Mouse (Mus musculus) heart, adult 2 months (tissue): Measurements from ENCODE around the gene Cpt2. TPM values are rescaled to one million over a fixed set of nuclear protein-coding genes. Genes with fewer than 3 reads are reported as not detected.
A peak's percentile ranks its signal among the peaks of the same experiment; 100 is the strongest.

Experiments used
- DNase-seq, 2 experiments: peaks; one replicate each; pipeline ENCODE4 v3.0.0; 2021
- H3K27ac ChIP-seq: fragments of 200-600 bp; 2 replicates; pipeline ENCODE4 v1.8.1; 2022
- H3K27me3 ChIP-seq: fragments of 200-500 bp; 2 replicates; pipeline ENCODE4 v1.6.1; 2012; ENCODE audit warnings: mild to moderate bottlenecking, low read length, inconsistent platforms, mixed read lengths; ENCODE audit not compliant: control insufficient read depth, insufficient read depth
- H3K36me3 ChIP-seq: fragments of 200-500 bp; 2 replicates; pipeline ENCODE4 v1.6.1; 2012; ENCODE audit warnings: low read length, inconsistent platforms; ENCODE audit not compliant: control insufficient read depth, insufficient read depth
- H3K4me1 ChIP-seq: fragments of 200-500 bp; 2 replicates; pipeline ENCODE4 v1.6.1; 2011; ENCODE audit warnings: low read length; ENCODE audit not compliant: control insufficient read depth, insufficient read depth
- H3K4me3 ChIP-seq: fragments of 200-600 bp; 2 replicates; pipeline ENCODE4 v1.8.1; 2022
- H3K79me2 ChIP-seq: fragments of 200-500 bp; replicated peaks from 2 replicates; pipeline ENCODE4 v1.6.1; 2012; ENCODE audit warnings: mild to moderate bottlenecking, inconsistent platforms, low read length, moderate library complexity, mixed read lengths; ENCODE audit not compliant: control insufficient read depth, insufficient read depth
- H3K9ac ChIP-seq: fragments of 200-500 bp; 2 replicates; pipeline ENCODE4 v1.6.1; 2012; ENCODE audit warnings: low read depth, mild to moderate bottlenecking, control low read depth, inconsistent platforms, low read length, mixed read lengths
- CTCF ChIP-seq: fragments of 200-600 bp; IDR thresholded peaks from 2 replicates; pipeline ENCODE4 v1.8.1; 2022; ENCODE audit warnings: antibody characterized with exemption, mild to moderate bottlenecking, moderate library complexity
- EP300 ChIP-seq: fragments of 200-500 bp; IDR thresholded peaks from 2 replicates; pipeline ENCODE4 v1.6.1; 2011; ENCODE audit warnings: low read depth, low read length, control low read depth; ENCODE audit not compliant: insufficient read depth
- POLR2A ChIP-seq: fragments of 200-500 bp; IDR thresholded peaks from 2 replicates; pipeline ENCODE4 v1.6.1; 2011; ENCODE audit warnings: mild to moderate bottlenecking, low read depth, low read length, control low read depth; ENCODE audit not compliant: insufficient read depth
- WGBS: fragments of 180-500 bp; shearing (Covaris S2); methylation state at CpG from one replicate; pipeline ENCODE4 v1.1.7; 2018; 5-methylcytosine and 5-hydroxymethylcytosine counted together
- intact Hi-C: fragments of 180-260 bp; cut with DNase I; formaldehyde crosslinking; loops from one replicate; pipeline ENCODE4 v1.15.1; 2025
- polyA plus RNA-seq: library from polyadenylated mRNA; depleted of rRNA; stranded (reverse); fragments of >200 nt; gene quantifications from 2 replicates; pipeline ENCODE4 v1.2.3, GENCODE M21; 2012; rRNA removed
- total RNA-seq, 2 experiments: library from RNA; stranded (reverse); gene quantifications; 2 replicates each; pipeline ENCODE4 v1.2.3; 2021

The Cpt2 gene
- total and polyA plus RNA-seq, 3 experiments: 275 to 281 (median 278) TPM

DNA sequence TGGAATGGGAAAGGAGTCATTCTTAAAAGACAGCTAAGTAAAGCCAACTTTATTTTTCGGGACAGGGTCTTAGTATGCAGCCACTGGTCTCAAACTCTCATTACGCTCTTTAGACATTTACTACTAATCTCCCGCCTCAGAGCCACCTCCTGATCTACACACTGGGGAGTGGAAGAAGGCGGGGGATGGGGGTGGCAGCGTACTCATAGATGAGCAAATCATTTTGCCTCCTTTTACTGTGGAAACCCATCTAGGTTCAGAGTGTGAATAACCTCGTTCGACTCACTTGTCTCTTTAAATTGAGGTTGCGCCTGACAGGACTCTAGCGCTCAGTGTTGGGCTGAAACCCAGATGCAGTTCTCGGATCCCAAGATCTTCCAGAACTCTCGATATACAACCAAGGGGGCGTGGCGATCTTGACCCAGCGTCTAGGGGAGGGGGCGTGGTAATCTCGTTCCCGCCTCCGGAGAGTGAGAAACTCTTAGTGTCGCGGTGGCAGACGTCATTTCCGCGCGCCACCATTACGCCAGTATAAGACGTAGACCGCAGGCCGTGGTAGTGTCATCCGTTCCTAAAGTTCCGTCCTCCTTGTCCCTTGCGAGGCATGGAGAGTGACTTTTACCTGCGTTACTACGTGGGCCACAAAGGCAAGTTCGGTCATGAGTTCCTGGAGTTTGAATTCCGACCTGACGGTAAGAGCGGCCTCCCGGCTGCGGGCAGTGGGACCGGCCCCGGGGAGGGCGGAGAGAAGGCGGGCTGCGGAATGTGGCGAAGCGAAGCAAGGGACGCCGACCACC is 44.0 kb downstream of the Cpt2 start, which contains the start of gene Magoh:
Gene Magoh, plus strand, starts transcription at position 502 of the 797 bp plus-strand sequence.
- no peaks in the 10 kb centered on the region; the same call in 1 of the 2 replicates for H3K27me3 ChIP-seq
- no peaks in the 10 kb centered on the region for H3K79me2 ChIP-seq
- H3K4me3 ChIP-seq: peak within 1 kb of the TSS; percentile 75
- peak within 1 kb of the TSS; percentile 66 for H3K9ac ChIP-seq
- intact Hi-C loops: loop anchor here (1.0 to 10.0 kb wide), 2 partner anchors 10 to 625 kb away; partner anchors contain the start of genes 0610037L13Rik, Hspb11 and Lrrc42
- peak within 1 kb of the TSS; percentile 76 for H3K27ac ChIP-seq
- peak; percentile 95 to 96 for DNase-seq
- 3% methylated on average over 48 of the region's 48 CpGs for WGBS
- TF ChIP-seq CTCF (no peak), POLR2A (peak; percentile 98), EP300 (peak; percentile 60; the same call in 1 of the 2 replicates)
- peaks cover 2% of the 10 kb centered on the region for H3K4me1 ChIP-seq
- peaks cover 4% of the 10 kb centered on the region for H3K36me3 ChIP-seq

DNA sequence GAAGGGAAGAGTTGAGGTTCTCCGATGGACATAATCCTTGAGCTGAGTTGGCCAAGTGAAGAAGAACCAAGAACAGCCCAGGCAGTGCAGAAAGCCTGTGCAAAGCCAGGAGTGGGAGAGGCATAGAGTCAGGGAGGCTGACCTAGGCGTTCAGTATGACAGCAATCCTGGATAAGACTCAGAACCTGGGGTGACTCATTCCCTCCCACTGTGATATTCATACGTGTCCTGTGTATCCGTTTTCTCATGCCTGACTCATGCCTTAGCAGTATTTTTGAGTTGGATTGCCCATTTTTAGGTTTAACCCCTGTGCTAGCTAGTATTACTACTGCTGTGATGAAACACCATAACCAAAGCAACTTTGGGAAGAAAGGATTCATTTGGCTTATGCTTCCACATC is 58.5 kb downstream of the Cpt2 start:
- no peaks in the 10 kb centered on the region for H3K4me1 ChIP-seq
- no peak for TF ChIP-seq CTCF
- no peaks in the 10 kb centered on the region for H3K79me2 ChIP-seq
- H3K4me3 ChIP-seq: no peak overlapping the region
- no peaks in the 10 kb centered on the region for H3K27me3 ChIP-seq
- H3K36me3 ChIP-seq: no peaks in the 10 kb centered on the region
- intact Hi-C loops: no loop called here
- 67% methylated on average over 4 of the region's 4 CpGs for WGBS
- no peak for DNase-seq
- no peak overlapping the region for H3K9ac ChIP-seq
- H3K27ac ChIP-seq: no peak overlapping the region

DNA sequence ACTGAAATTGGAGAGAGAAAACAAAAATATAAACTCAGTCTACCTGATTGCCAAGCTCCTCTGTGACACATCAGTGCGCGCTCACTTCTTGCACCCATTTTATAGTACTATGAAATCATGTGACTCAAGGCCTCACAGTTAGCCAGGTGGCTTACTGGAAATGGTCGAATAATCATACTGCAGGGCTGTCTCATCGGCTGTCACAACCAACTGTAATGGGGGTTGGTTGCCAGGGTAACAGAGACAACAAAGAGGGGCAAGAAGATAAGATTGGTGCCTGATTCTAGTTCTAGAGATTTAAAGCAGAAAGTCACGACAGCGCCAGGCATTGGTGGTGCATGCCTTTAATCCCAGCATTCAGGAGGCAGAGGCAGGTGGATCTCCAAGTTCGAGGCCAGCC is 64.4 kb downstream of the Cpt2 start:
- no peak for DNase-seq
- no peak overlapping the region for H3K9ac ChIP-seq
- TF ChIP-seq CTCF (no peak), EP300 (no peak), POLR2A (no peak)
- no peak overlapping the region for H3K4me3 ChIP-seq
- H3K27ac ChIP-seq: no peak overlapping the region
- H3K27me3 ChIP-seq: no peaks in the 10 kb centered on the region
- H3K79me2 ChIP-seq: no peaks in the 10 kb centered on the region
- 79% methylated on average over 7 of the region's 7 CpGs for WGBS
- H3K36me3 ChIP-seq: no peaks in the 10 kb centered on the region
- intact Hi-C loops: no loop called here
- H3K4me1 ChIP-seq: no peaks in the 10 kb centered on the region

DNA sequence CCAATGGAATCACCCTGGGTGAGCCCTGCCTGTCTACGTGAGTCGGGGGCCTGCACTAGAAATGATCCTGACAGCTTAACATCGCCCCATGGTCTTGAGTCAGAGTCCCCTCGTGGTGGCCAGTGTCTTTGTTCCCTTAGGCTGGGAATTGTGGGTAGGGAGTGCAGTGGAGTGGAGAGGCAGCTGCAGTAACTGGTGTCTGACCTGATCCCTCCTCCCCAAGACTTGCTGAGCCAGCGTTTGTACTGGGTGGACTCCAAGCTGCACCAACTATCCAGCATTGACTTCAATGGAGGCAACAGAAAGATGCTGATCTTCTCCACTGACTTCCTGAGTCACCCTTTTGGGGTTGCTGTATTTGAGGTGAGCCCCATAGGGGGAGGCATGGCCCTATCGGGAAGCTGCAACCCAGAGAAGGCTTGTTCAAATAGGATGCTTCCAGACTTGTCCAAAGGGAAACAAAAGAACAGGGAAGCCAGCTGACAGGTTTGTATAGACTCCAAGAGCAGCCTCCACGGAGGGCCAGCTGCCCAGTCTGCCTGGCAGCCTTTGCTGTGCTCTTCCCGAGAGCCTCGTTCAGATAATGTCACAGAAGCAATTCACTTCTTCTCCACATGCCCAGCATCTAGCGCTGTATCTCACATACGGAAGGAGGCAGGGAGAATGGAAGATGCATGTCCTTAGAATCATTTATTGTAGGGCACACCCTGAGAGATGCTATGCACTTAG is 66.3 kb downstream of the Cpt2 start:
- Histone ChIP-seq H3K9ac (no peak overlapping the region), H3K79me2 (no peaks in the 10 kb centered on the region), H3K4me1 (no peaks in the 10 kb centered on the region), H3K4me3 (no peak overlapping the region), H3K27me3 (no peaks in the 10 kb centered on the region), H3K36me3 (no peaks in the 10 kb centered on the region), H3K27ac (no peak overlapping the region)
- TF ChIP-seq POLR2A (no peak), CTCF (no peak), EP300 (no peak)
- DNase-seq: no peak
- intact Hi-C loops: no loop called here
- WGBS: 62% methylated on average over 11 of the region's 11 CpGs

Other genes starting within 250 kb of the Cpt2 start
- gene Dmrtb1, start 239.4 kb downstream of the Cpt2 start, total RNA-seq: not detected
- 0.31 and 0.38 TPM in 2 replicates for gene Dmrtb1, start 239.4 kb downstream of the Cpt2 start, polyA plus RNA-seq
- 1 to 10 TPM in 1 of 2 experiments, under 1 TPM in 1; 0.68 to 1.1 TPM for gene Lrp8, start 121.3 kb downstream of the Cpt2 start, total RNA-seq
- 0.97 and 1.0 TPM in 2 replicates for gene Lrp8, start 121.3 kb downstream of the Cpt2 start, polyA plus RNA-seq
- gene Magoh, start 43.9 kb downstream of the Cpt2 start, total RNA-seq: 10 to 100 TPM; 40.2 to 43.2 TPM
- 38.8 and 45.1 TPM in 2 replicates for gene Magoh, start 43.9 kb downstream of the Cpt2 start, polyA plus RNA-seq
- gene 0610037L13Rik, start 33.8 kb downstream of the Cpt2 start, total RNA-seq: 10 to 100 TPM; 49.4 to 52.6 TPM
- 41.9 and 62.9 TPM in 2 replicates for gene 0610037L13Rik, start 33.8 kb downstream of the Cpt2 start, polyA plus RNA-seq
- under 1 TPM; 0.21 to 0.32 TPM for gene Slc1a7, start 44.7 kb upstream of the Cpt2 start, total RNA-seq
- 1.2 and 1.9 TPM in 2 replicates for gene Slc1a7, start 44.7 kb upstream of the Cpt2 start, polyA plus RNA-seq
- gene Podn, start 172.8 kb upstream of the Cpt2 start, total RNA-seq: 10 to 100 TPM; 17.9 to 20.8 TPM
- gene Podn, start 172.8 kb upstream of the Cpt2 start, polyA plus RNA-seq: 63.3 and 79.6 TPM in 2 replicates
- gene Scp2, start 221.4 kb upstream of the Cpt2 start, total RNA-seq: 100 to 1,000 TPM; 303 to 357 TPM
- gene Scp2, start 221.4 kb upstream of the Cpt2 start, polyA plus RNA-seq: 235 and 387 TPM in 2 replicates
- 10 to 100 TPM; 27.7 to 34.4 TPM for gene Echdc2, start 241.8 kb upstream of the Cpt2 start, total RNA-seq
- 64.0 and 77.8 TPM in 2 replicates for gene Echdc2, start 241.8 kb upstream of the Cpt2 start, polyA plus RNA-seq